Mouse (Mus musculus) heart, embryonic 16.5 days (tissue): ENCODE measurements around the gene Cyp20a1. TPM values are rescaled to one million over a fixed set of nuclear protein-coding genes. Genes with fewer than 3 reads are reported as not detected.
A peak's percentile ranks its signal among the peaks of the same experiment; 100 is the strongest.

Experiments
- ATAC-seq: fragments of 200-750 bp; cut with Nextera tagmentation; replicated peaks from 2 replicates; pipeline ENCODE4 v1.8.0; 2017; ENCODE audit warnings: moderate number of reproducible peaks; ENCODE audit not compliant: insufficient read depth, low FRiP score; ENCODE audit errors: extremely low read depth
- H3K27ac ChIP-seq: fragments of 300-500 bp; sonication (generic); 2 replicates; pipeline ENCODE4 v1.5.1; 2014; ENCODE audit warnings: mild to moderate bottlenecking, low read length, control low read depth, moderate library complexity
- H3K27me3 ChIP-seq: fragments of 300-500 bp; sonication (generic); 2 replicates; pipeline ENCODE4 v1.6.1; 2014; ENCODE audit warnings: low read length, mixed read lengths; ENCODE audit not compliant: control insufficient read depth, insufficient read depth
- H3K36me3 ChIP-seq: fragments of 300-500 bp; sonication (generic); 2 replicates; pipeline ENCODE4 v1.6.1; 2014; ENCODE audit not compliant: control insufficient read depth, insufficient read depth
- H3K4me1 ChIP-seq: fragments of 300-500 bp; sonication (generic); 2 replicates; pipeline ENCODE4 v1.6.1; 2014; ENCODE audit warnings: low read length, mixed read lengths; ENCODE audit not compliant: control insufficient read depth, insufficient read depth
- H3K4me2 ChIP-seq: fragments of 300-500 bp; sonication (generic); 2 replicates; pipeline ENCODE4 v1.6.1; 2014; ENCODE audit warnings: low read depth, mild to moderate bottlenecking, control low read depth, low read length
- H3K4me3 ChIP-seq: fragments of 300-500 bp; sonication (generic); 2 replicates; pipeline ENCODE4 v1.5.1; 2014; ENCODE audit warnings: mild to moderate bottlenecking, control low read depth, low read length
- H3K9ac ChIP-seq: fragments of 300-500 bp; sonication (generic); 2 replicates; pipeline ENCODE4 v1.6.1; 2014; ENCODE audit warnings: low read length, control low read depth
- H3K9me3 ChIP-seq: fragments of 300-500 bp; sonication (generic); replicated peaks from 2 replicates; pipeline ENCODE4 v1.6.1; 2016; ENCODE audit warnings: low read length; ENCODE audit not compliant: control insufficient read depth
- WGBS: fragments of 180-500 bp; shearing (Covaris S2); extraction: QIAGEN DNeasy Blood & Tissue Kit; methylation state at CpG from one replicate; pipeline ENCODE4 v1.1.7; 2014; 5-methylcytosine and 5-hydroxymethylcytosine counted together
- polyA plus RNA-seq: library from polyadenylated mRNA; unstranded; fragments of >200 nt; fragmentation: Nextera tagmentation; extraction: Ambion mirVana; gene quantifications from 2 replicates; pipeline ENCODE4 v1.2.1, GENCODE M21; 2015

The Cyp20a1 gene
- polyA plus RNA-seq, 1 experiment from 2014 or later: 26.3 TPM

DNA sequence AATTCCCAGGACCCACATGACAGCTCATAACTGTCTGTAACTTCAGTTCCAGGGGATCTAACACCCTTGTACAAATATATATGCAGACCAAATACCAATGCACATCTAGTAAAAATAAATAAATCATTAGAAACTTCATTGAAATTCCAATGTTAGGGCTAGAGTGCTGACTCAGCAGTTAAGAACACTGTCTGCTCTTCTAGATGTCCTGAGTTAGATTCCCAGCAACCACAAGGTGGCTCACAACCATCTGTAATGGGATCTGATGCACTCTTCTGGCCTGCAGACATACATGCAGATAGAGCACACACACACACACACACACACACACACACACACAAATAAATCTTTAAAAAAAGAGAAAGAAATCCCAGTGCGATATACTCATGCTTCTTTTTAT, 61.7 kb downstream of the Cyp20a1 start:
- H3K36me3 ChIP-seq: no peaks in the 10 kb centered on the region
- H3K9me3 ChIP-seq: 0 out of 2 replicates have a peak, but pooled peaks cover 3% of the 10 kb centered on the region
- no peak overlapping the region for H3K27ac ChIP-seq
- no peak overlapping the region for H3K4me2 ChIP-seq
- H3K27me3 ChIP-seq: no peaks in the 10 kb centered on the region
- no peak for ATAC-seq
- no peak overlapping the region for H3K9ac ChIP-seq
- WGBS: 94% methylated on average over 1 of the region's 1 CpGs
- no peak overlapping the region for H3K4me3 ChIP-seq
- peaks cover 10% of the 10 kb centered on the region for H3K4me1 ChIP-seq

DNA sequence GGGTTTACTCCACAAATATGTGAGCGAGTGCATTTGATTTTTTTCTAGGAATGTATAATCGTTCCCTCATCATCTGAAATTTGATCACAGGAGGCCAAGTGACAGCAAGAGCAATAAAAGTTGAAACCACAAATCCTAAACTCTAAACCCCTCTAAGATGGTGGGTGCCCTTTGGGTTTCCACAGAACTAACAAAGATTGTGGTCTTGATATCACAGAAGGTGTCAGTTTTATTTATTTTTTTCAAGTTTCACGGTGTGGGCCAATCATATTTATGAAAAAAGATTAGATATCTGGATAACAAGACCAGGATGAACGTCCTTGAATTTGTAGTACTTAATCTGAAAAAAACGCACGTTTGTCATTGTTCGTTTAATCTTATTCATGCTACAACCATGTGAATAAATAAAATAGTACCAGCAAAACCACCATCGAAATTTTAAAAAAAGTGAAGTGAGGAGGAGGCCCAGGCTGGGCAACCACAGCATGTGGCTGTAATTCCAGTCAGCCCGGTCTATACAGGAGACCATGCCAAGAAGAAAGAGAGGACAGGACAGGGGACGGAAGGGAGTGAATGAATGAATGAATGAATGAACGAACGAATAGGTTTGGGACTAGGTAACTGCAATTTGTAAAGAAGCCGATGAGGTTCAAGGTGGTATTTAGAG, 65.5 kb downstream of the Cyp20a1 start:
- Histone ChIP-seq H3K27ac (peak overlapping the region; percentile 89), H3K27me3 (no peaks in the 10 kb centered on the region), H3K4me3 (peak overlapping the region; percentile 93), H3K4me1 (peaks cover 15% of the 10 kb centered on the region), H3K4me2 (peak overlapping the region; percentile 68), H3K36me3 (no peaks in the 10 kb centered on the region), H3K9ac (peak overlapping the region; percentile 91), H3K9me3 (no peaks in the 10 kb centered on the region)
- no peak for ATAC-seq
- 23% methylated on average over 13 of the region's 13 CpGs for WGBS

DNA sequence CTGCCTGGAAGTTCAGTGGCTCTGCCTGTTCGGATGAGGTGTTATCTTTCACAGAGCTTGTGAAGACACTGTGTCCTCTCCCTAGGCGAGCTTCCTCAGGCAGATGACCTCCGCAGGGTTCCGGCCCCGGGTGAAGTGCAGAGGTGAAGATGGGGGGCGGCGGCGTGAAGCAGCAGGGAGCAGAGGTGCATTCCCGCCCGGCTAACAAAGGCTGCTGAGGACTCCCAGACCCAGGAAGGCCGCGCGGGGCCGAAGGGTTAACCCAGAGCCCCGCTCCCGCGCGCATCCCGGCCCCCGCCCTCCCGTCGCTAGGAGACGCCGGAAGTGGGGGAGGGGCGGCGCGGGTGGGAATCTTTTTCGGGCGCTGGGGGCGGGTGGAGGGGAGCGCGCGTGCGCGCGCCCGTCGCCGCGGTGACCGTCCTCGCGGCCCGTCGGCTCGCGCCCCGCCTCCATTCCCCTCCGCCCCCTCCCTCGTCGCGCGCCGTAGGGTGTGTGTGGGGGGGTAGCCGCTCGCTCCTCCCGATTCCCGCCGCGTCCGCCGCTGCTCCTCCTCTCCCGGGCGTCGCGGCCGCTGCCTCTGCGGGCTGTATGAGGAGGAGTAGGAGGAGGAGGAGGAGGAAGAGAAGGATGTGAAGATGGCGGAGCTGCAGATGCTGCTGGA, 66.2 kb downstream of the Cyp20a1 start, which contains the start of gene Abi2:
Abi2 (plus strand) TSS at position 452 of the 661 bp plus-strand sequence.
- H3K9ac ChIP-seq: peak within 1 kb of the TSS; percentile 91
- under 1% methylated on average over 48 of the region's 69 CpGs for WGBS

DNA sequence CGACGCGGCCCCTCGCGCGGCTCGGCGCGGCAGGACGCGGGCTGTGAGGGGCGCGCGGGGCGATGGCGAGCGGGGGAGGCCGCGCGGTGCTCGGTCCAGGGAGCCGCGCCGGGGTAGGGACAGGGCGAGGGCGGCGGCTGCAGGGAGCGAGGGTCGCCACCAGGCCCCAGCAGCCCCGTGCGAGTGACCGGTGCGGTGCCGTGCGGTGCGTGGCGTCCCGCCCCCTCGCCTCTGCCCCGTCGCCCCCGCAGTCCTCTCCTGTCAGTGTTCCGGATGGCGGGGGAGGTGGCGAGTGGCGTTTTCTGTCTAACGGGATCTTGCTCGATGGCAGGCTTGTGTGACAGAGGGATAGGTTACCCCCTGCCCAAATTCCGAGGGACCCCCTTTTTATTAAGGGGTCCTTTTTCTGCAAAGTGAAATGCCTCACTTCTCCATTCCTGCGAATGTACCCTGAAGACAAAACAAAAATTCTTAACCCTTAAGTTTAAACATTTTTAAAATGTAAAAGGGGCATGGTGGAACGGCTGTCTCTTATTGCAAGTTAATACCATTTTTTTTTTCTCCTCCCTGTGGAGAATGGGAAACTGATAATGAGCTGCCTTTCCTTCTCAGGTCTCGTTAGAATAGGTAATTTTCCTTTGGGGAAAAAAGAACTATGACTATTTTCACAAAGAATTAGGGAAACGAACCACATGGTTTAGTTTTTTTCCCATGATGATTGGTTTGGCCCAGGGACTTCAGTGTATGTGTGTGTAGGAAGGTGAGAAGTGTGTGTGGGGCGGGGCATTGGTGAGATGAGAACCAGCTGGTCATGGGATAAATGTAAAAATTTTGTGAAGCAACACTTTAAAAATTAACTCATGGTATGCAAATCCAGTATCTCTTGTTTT, 67.0 kb downstream of the Cyp20a1 start:
- peak; percentile 66 for ATAC-seq
- H3K9ac ChIP-seq: peak overlapping the region; percentile 91
- H3K4me2 ChIP-seq: peak overlapping the region; percentile 68
- under 1% methylated on average over 53 of the region's 54 CpGs for WGBS
- H3K27me3 ChIP-seq: no peaks in the 10 kb centered on the region
- H3K36me3 ChIP-seq: no peaks in the 10 kb centered on the region
- H3K27ac ChIP-seq: peak overlapping the region; percentile 92
- H3K9me3 ChIP-seq: no peaks in the 10 kb centered on the region
- peak overlapping the region; percentile 93 for H3K4me3 ChIP-seq
- peaks cover 15% of the 10 kb centered on the region for H3K4me1 ChIP-seq

More for the DNA sequence above, 66.2 kb downstream of the Cyp20a1 start, which contains the start of gene Abi2:
- peak within 1 kb of the TSS; percentile 68 for H3K4me2 ChIP-seq
- no peaks in the 10 kb centered on the region for H3K36me3 ChIP-seq
- ATAC-seq: peak; percentile 93
- H3K4me1 ChIP-seq: peaks cover 15% of the 10 kb centered on the region
- H3K4me3 ChIP-seq: peak within 1 kb of the TSS; percentile 93
- no peaks in the 10 kb centered on the region for H3K9me3 ChIP-seq
- peak within 1 kb of the TSS; percentile 92 for H3K27ac ChIP-seq
- no peaks in the 10 kb centered on the region for H3K27me3 ChIP-seq

DNA sequence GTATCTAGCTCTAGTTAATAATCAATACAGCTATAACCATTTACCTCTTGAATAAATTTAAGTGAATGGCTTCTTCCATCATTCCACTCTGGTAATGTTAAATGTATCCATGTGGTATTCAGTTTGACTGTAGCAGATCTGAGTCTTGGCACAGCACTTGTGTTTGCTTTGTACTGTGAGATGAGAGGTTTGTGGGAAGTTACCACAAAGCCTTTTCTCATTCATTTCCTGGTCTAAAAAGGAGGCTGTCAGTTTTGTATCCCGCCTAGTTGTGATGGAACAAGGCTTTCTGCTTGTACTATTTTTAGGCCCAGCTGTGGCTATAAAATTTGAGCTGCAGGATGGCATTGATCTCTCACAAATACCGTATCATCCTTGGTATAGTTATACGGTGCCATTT, 73.6 kb downstream of the Cyp20a1 start:
- Histone ChIP-seq H3K4me1 (peaks cover 11% of the 10 kb centered on the region), H3K27me3 (no peaks in the 10 kb centered on the region), H3K27ac (no peak overlapping the region), H3K9me3 (no peaks in the 10 kb centered on the region), H3K9ac (no peak overlapping the region), H3K4me2 (no peak overlapping the region; the same call in 1 of the 2 replicates), H3K4me3 (no peak overlapping the region), H3K36me3 (no peaks in the 10 kb centered on the region)
- no peak for ATAC-seq
- 42% methylated on average over 3 of the region's 3 CpGs for WGBS

DNA sequence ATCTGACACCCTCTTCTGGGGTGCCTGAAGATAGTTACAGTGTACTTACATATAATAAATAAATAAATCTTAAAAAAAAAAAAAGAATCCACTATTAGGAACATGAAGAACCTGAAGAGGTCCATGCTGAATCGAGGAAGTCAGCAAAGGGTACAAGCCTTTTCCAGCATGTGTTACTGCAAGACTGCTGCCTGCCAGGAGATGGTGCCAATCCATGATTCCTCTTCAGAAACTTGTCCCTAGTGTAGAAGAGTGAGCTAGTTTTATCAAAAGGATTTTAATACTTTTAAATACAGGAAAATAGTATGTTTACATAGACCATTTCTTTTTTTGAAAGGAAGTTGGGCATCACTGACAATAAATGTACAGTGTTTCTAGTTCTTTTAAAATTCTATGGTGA, 80.8 kb downstream of the Cyp20a1 start:
- H3K9me3 ChIP-seq: no peaks in the 10 kb centered on the region; the same call in 1 of the 2 replicates
- H3K27me3 ChIP-seq: no peaks in the 10 kb centered on the region
- H3K4me3 ChIP-seq: no peak overlapping the region
- H3K36me3 ChIP-seq: no peaks in the 10 kb centered on the region
- no peak for ATAC-seq
- WGBS: 76% methylated on average over 1 of the region's 1 CpGs
- no peak overlapping the region for H3K27ac ChIP-seq
- no peak overlapping the region for H3K4me2 ChIP-seq
- H3K9ac ChIP-seq: no peak overlapping the region
- H3K4me1 ChIP-seq: no peaks in the 10 kb centered on the region

DNA sequence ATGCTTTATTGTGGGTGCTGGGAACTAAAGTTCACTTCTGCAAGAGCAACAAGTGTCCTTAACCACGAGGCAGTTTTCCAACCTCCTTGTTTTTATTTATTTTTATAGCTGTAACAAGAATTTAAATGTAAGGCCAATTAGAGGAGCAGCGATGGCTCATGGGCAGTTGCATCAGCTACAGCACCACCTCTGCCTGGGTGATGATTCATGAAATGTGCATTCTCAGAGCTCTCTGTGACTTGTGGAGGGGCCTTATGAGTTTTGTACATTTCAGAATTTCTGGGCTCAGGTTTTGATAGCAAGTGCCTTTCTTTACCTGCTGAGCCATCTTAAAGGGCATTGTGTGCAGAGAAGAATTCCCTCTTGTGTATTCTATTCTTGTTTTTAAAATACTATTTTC, 85.2 kb downstream of the Cyp20a1 start:
- no peak for ATAC-seq
- Histone ChIP-seq H3K4me2 (no peak overlapping the region), H3K4me1 (no peaks in the 10 kb centered on the region), H3K9ac (no peak overlapping the region), H3K27ac (no peak overlapping the region), H3K36me3 (no peaks in the 10 kb centered on the region), H3K27me3 (no peaks in the 10 kb centered on the region), H3K9me3 (no peaks in the 10 kb centered on the region; the same call in 1 of the 2 replicates), H3K4me3 (no peak overlapping the region)
- WGBS: 94% methylated on average over 2 of the region's 2 CpGs

DNA sequence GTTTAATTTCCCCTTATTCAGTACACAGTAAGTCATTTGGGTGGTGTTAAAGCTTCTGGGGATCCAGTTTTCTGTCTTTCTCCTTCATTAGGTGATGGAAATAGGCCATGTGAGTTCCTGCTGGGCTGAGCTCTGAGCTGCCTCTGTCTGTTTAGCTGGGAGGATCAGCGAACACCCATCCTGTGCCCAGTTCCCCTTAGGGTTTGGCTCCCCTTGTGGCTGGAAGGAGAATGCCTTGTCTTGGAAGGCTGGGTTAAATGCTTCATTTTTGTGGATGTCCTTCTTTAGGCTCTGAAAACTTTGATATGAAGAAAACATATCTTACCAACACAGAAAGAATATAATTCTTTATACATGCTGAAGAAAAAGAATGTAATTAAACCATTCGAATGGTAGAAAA, 85.8 kb downstream of the Cyp20a1 start:
- Histone ChIP-seq H3K4me2 (no peak overlapping the region), H3K9me3 (no peaks in the 10 kb centered on the region; the same call in 1 of the 2 replicates), H3K27me3 (no peaks in the 10 kb centered on the region), H3K4me1 (no peaks in the 10 kb centered on the region), H3K4me3 (no peak overlapping the region), H3K27ac (no peak overlapping the region), H3K9ac (no peak overlapping the region), H3K36me3 (no peaks in the 10 kb centered on the region)
- WGBS: 78% methylated on average over 2 of the region's 2 CpGs
- no peak for ATAC-seq
